Mouse (Mus musculus): ENCODE results near the gene Serpina5.

DNA sequence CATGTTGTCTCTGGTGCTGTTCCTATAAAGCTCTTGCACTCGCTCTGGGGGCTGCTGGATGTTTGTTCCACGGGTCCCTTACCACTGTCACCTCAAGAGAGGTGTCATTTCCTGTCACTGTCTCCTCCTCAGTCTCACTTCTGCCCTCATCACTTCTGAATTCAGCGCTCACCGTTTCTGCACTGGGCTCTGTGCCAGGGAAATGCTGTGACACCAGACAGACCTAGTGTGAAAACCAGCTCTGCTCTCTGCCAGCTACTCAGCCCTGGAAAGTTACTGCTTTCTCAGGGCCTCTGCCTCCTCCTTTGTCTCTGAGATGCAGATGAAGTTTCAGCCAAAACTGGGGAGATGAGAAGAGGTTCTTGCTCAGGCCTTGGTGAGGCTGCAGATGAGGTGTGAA lies 43.9 kb upstream of the Serpina5 start:
- no peak for TF ChIP-seq POLR2A (IDR thresholded peaks at IDR 0.05; ENCODE audit: low read depth, low read length)
- no peak for TF ChIP-seq CTCF (IDR thresholded peaks at IDR 0.05; ENCODE audit: extremely low read depth, insufficient read length, insufficient replicate concordance, low read depth, low read length)
